Mouse (Mus musculus) MEL (cell line): ENCODE data around the gene Chd9.

ENCODE experiments used
- CHD2 ChIP-seq: IDR thresholded peaks from 2 replicates; pipeline ENCODE4 v1.6.1; 2011; ENCODE audit warnings: low read length, improper control_type of control experiment
- CTCF ChIP-seq, 3 experiments: IDR thresholded peaks in 2 of 3; conservative IDR thresholded peaks in 1 of 3; 2 replicates each; pipeline ENCODE4 v1.5.1; 2011 to 2012; ENCODE audit warnings: low read length in 3 of 3, low read depth in 2 of 3, mild to moderate bottlenecking in 2 of 3, improper control_type of control experiment in 1 of 3, inconsistent platforms in 1 of 3, mixed read lengths in 1 of 3, moderate library complexity in 1 of 3; ENCODE audit not compliant: control insufficient read depth in 1 of 3, insufficient read depth in 1 of 3, poor library complexity in 1 of 3, severe bottlenecking in 1 of 3
- EP300 ChIP-seq, 2 experiments: IDR thresholded peaks; 2 replicates each; pipeline ENCODE4 v1.6.1; 2011; ENCODE audit warnings: improper control_type of control experiment in 2 of 2, low read length in 2 of 2, low read depth in 1 of 2, mild to moderate bottlenecking in 1 of 2
- HCFC1 ChIP-seq: IDR thresholded peaks from 2 replicates; pipeline ENCODE4 v1.6.1; 2012; ENCODE audit warnings: low read depth, mild to moderate bottlenecking, inconsistent platforms, low read length, improper control_type of control experiment, moderate library complexity
- RAD21 ChIP-seq: IDR thresholded peaks from 2 replicates; pipeline ENCODE4 v1.6.1; 2011; ENCODE audit warnings: mild to moderate bottlenecking, low read depth, low read length, improper control_type of control experiment
- SMC3 ChIP-seq: IDR thresholded peaks from 2 replicates; pipeline ENCODE4 v1.6.1; 2011; ENCODE audit warnings: low read depth, low read length, improper control_type of control experiment
- UBTF ChIP-seq: IDR thresholded peaks from 2 replicates; pipeline ENCODE4 v1.6.1; 2012; ENCODE audit warnings: low read depth, mild to moderate bottlenecking, inconsistent platforms, low read length, improper control_type of control experiment, moderate library complexity, borderline replicate concordance; ENCODE audit not compliant: insufficient read depth

- no peak for TF ChIP-seq HCFC1
- no peak for TF ChIP-seq CTCF (IDR thresholded peaks at IDR 0.05 in 2 of 3, conservative IDR thresholded peaks at IDR 0.05 in 1 of 3; ENCODE audit: control insufficient read depth in 1 of 3, insufficient read depth in 1 of 3, low read depth in 2 of 3, low read length in 3 of 3, poor library complexity in 1 of 3, severe bottlenecking in 1 of 3)
- TF ChIP-seq CHD2, result no peak
- no peak for TF ChIP-seq UBTF
- TF ChIP-seq EP300 (IDR thresholded peaks at IDR 0.05; ENCODE audit: low read depth in 1 of 2, low read length in 2 of 2), result no peak
- no peak for TF ChIP-seq RAD21
- TF ChIP-seq SMC3, result no peak
These were observed 5.6 kb downstream of the Chd9 start for GRCm38 (mm10) chr8:90833628-90834320.
